Mouse (Mus musculus) forebrain, embryonic 13.5 days (tissue): ENCODE data around the gene Nav2. TPM values are rescaled to one million over a fixed set of nuclear protein-coding genes. Genes with fewer than 3 reads are reported as not detected.

Source experiments
- ATAC-seq: fragments of 200-750 bp; cut with Nextera tagmentation; 2 replicates; pipeline ENCODE4 v1.8.0; 2017
- H3K27ac ChIP-seq: fragments of 300-500 bp; sonication (generic); 2 replicates; pipeline ENCODE4 v1.5.1; 2015; ENCODE audit warnings: inconsistent platforms, mild to moderate bottlenecking, moderate library complexity
- H3K27me3 ChIP-seq: fragments of 300-500 bp; sonication (generic); 2 replicates; pipeline ENCODE4 v1.6.1; 2015; ENCODE audit warnings: mild to moderate bottlenecking, inconsistent platforms
- H3K36me3 ChIP-seq: fragments of 300-500 bp; sonication (generic); 2 replicates; pipeline ENCODE4 v1.6.1; 2015; ENCODE audit warnings: mild to moderate bottlenecking, inconsistent platforms; ENCODE audit not compliant: poor library complexity, severe bottlenecking
- H3K4me1 ChIP-seq: fragments of 300-500 bp; sonication (generic); 2 replicates; pipeline ENCODE4 v1.6.1; 2015; ENCODE audit warnings: inconsistent platforms
- H3K4me2 ChIP-seq: fragments of 300-500 bp; sonication (generic); 2 replicates; pipeline ENCODE4 v1.6.1; 2015; ENCODE audit warnings: inconsistent platforms, mild to moderate bottlenecking, moderate library complexity
- H3K4me3 ChIP-seq: fragments of 300-500 bp; sonication (generic); 2 replicates; pipeline ENCODE4 v1.5.1; 2015; ENCODE audit warnings: mild to moderate bottlenecking, inconsistent platforms
- H3K9ac ChIP-seq: fragments of 300-500 bp; sonication (generic); 2 replicates; pipeline ENCODE4 v1.6.1; 2015; ENCODE audit warnings: mild to moderate bottlenecking, inconsistent platforms
- H3K9me3 ChIP-seq: fragments of 300-500 bp; sonication (generic); replicated peaks from 2 replicates; pipeline ENCODE4 v1.6.1; 2016; ENCODE audit warnings: inconsistent platforms
- WGBS: fragments of 180-500 bp; shearing (Covaris S2); methylation state at CpG from one replicate; pipeline ENCODE4 v1.1.7; 2015; 5-methylcytosine and 5-hydroxymethylcytosine counted together
- polyA plus RNA-seq: library from polyadenylated mRNA; unstranded; fragments of >200 nt; fragmentation: Nextera tagmentation; extraction: Ambion mirVana; gene quantifications from 2 replicates; pipeline ENCODE4 v1.2.1, GENCODE M21; 2015

Gene Nav2
- polyA plus RNA-seq, 1 experiment from 2014 or later = 11.2 TPM

DNA sequence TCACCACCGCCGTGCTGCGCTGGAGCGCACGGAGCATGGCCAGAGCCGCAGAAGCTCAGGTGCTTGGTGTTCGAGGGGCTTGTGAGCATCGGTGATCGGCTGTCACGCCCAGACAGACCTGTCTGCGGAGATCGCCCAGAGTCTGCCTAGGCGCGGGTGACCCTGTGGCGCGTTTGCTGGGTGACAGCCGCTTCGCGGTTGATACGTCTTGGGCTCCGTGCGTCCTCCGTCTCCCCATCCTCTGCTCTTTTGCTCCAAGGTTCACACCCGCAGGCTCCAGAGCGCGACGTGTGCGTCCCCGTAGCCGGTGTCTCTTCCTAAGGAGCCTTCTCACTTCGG lies 337.7 kb downstream of the Nav2 start:
- peaks cover 36% of the 10 kb centered on the region for H3K27me3 ChIP-seq
- peak overlapping the region; percentile 67 for H3K9ac ChIP-seq
- no peaks in the 10 kb centered on the region for H3K36me3 ChIP-seq
- no peak for ATAC-seq
- peak overlapping the region; percentile 54 for H3K4me3 ChIP-seq
- under 1% methylated on average over 31 of the region's 31 CpGs for WGBS
- peak overlapping the region; percentile 38; the same call in 1 of the 2 replicates for H3K27ac ChIP-seq
- H3K9me3 ChIP-seq = no peaks in the 10 kb centered on the region
- H3K4me2 ChIP-seq = peak overlapping the region; percentile 97
- peaks cover 46% of the 10 kb centered on the region for H3K4me1 ChIP-seq

DNA sequence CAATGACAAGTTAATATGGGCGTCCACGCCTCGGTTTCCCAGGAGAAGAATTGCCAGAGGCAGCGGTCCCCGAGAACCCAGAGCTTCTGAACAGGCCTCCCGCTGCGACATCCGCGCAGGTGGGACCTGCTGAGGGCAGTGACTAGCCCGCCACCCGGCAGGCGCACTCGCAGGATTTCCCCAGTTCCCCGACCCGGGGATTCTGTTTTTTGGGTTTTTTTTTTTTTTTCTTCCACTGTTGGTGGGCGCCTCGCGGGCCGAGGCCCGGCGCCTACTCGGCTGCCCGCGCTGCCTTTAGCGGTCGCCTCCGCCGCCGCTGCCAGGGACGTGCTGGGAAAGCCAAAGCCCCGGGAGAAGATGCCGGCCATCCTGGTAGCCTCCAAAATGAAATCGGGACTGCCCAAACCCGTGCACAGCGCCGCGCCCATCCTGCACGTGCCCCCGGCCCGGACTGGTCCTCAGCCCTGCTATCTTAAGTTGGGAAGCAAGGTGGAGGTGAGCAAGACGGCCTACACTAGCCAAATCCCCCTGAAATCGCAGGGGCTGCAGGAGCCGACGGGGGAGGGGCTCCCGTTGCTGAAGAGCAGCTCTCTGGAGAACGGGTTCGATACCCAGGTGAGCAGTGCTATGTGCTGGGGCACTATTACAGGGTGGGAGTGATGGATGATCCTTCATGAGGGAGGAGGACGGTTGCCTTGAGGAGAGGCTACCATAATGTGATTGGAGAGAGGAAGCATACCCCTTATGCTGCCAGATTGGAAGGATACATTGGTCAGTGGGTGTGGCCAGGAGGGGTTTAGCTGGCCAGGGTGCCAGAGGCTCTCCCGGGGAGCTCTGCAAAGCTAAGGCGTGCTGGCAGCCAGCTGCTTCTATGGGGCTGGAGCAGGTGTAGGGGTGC lies 338.3 kb downstream of the Nav2 start:
- Histone ChIP-seq H3K9ac (peak overlapping the region; percentile 67), H3K27me3 (peaks cover 36% of the 10 kb centered on the region), H3K4me3 (peak overlapping the region; percentile 54), H3K27ac (no peak overlapping the region), H3K4me2 (peak overlapping the region; percentile 97), H3K9me3 (no peaks in the 10 kb centered on the region), H3K4me1 (peaks cover 46% of the 10 kb centered on the region), H3K36me3 (no peaks in the 10 kb centered on the region)
- no peak for ATAC-seq
- WGBS = 2% methylated on average over 50 of the region's 50 CpGs

DNA sequence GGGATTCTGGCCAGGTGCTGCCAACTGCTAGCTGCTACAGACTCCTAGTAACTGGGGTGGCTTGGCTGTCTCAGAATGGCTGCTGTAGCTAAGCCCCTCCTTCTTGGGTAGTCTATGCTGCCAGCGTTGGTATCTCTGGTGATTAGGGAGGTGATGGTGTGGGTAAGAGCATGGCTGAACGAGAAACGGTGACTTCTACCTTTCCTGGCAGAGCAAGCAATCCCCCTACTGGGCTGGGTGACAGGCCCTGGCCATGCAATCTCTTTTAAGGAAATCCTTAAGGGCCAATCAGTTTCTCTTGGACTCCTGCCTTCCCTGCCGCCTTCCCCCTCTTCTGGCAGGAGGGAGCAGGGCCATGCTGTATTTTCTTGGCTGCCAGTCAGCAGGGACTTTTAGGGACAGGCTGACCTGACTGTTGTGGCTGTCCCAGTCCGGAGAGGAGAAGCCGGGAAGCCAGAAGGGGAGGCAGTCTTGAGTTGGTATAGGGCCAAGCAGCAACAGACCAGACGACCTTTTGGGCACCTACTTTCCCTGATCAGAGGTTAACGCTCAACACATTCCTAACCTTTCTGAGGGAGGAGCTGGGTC lies 339.3 kb downstream of the Nav2 start:
- Histone ChIP-seq H3K27ac (no peak overlapping the region), H3K36me3 (no peaks in the 10 kb centered on the region), H3K9ac (no peak overlapping the region), H3K4me2 (peak overlapping the region; percentile 97), H3K4me1 (peaks cover 46% of the 10 kb centered on the region), H3K4me3 (peak overlapping the region; percentile 54), H3K9me3 (no peaks in the 10 kb centered on the region), H3K27me3 (peaks cover 36% of the 10 kb centered on the region)
- ATAC-seq = no peak; the same call in 1 of the 2 replicates
- 43% methylated on average over 8 of the region's 8 CpGs for WGBS

DNA sequence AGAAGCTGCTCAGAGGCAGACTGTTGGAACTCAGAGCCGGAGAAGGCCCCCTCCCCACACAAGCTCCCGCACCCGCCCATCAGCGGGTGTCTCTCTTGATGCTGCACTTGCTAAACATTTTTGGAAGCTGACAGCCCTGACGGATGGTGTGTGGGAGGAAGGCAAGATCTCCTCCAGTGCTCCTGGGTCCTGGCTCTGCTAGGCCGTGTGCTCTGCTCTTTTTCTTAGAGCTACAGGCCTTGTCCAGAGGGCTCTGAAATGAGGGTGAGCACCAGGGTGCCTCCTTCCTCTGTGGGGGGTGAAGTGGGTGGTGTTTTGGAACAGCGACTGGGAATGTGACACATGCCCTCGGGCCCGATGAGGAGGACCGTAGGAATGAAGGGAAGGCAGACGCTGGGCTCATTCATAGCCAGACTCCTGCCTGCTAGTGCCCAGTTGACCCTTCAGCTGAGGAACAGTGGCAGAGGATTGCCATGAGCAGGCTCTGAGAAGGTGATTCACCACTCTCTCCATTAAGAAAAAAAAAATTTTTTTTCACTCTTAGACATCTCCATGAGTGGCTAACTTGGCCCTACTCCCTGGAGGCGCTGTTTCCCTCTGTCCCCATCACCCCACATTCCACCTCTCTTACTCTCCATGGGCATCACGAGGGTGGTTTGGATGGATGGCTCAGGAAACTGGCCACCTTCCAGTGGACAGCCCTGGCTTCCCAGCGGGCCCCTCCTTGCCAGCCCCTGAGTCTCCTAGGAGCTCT lies 340.0 kb downstream of the Nav2 start:
- WGBS = 57% methylated on average over 14 of the region's 14 CpGs
- Histone ChIP-seq H3K4me1 (peaks cover 46% of the 10 kb centered on the region), H3K27me3 (peaks cover 36% of the 10 kb centered on the region), H3K9ac (no peak overlapping the region), H3K4me3 (peak overlapping the region; percentile 54), H3K27ac (no peak overlapping the region), H3K36me3 (no peaks in the 10 kb centered on the region), H3K4me2 (peak overlapping the region; percentile 97), H3K9me3 (no peaks in the 10 kb centered on the region)
- no peak for ATAC-seq

DNA sequence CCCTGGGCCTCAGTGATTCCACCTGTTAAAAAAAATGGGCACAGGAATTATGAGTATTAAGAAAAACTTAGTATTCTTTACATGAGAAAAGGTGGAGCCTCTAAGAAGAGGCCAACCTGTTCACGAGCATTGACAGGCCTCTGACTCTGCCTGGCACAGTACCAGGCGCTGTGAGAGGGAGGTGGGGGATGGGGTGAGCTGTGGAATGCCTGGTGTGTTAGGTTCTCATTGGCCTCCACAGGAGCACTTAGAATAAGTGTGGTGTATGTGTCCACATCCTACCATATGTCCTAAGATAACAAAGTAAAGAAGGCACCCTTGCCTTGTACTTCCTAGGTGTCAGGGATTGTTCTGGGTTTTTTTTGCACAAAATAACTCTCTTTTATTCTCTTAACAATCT lies 340.9 kb downstream of the Nav2 start:
- H3K27me3 ChIP-seq = peaks cover 32% of the 10 kb centered on the region
- H3K4me3 ChIP-seq = no peak overlapping the region
- H3K4me2 ChIP-seq = peak overlapping the region; percentile 97
- no peak overlapping the region for H3K9ac ChIP-seq
- H3K27ac ChIP-seq = no peak overlapping the region
- ATAC-seq = no peak
- no peaks in the 10 kb centered on the region for H3K36me3 ChIP-seq
- H3K9me3 ChIP-seq = no peaks in the 10 kb centered on the region
- 76% methylated on average over 2 of the region's 2 CpGs for WGBS
- H3K4me1 ChIP-seq = peaks cover 46% of the 10 kb centered on the region

DNA sequence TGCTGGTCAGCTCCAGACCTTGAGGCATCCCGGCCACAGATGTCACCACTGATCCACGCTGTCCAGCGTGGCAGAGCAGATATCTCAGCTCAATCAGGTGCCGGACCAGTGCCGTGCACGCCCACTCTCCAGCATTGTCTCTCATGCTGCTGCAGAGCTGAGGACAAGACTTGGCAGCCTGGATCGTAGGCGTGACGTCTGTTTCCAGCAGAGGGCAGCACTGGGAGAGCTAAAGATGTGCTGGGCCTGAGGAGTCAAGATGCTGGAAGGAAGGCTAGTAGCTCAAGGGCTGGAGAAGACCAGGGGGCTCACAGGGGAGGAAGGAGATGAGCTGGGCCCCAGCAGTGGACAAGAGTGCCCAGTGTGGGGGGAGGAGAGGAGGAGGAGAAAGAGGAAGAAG lies 341.5 kb downstream of the Nav2 start:
- Histone ChIP-seq H3K27me3 (peaks cover 28% of the 10 kb centered on the region), H3K27ac (no peak overlapping the region), H3K4me3 (no peak overlapping the region), H3K9ac (no peak overlapping the region; the same call in 1 of the 2 replicates), H3K36me3 (no peaks in the 10 kb centered on the region), H3K4me1 (peaks cover 46% of the 10 kb centered on the region), H3K4me2 (peak overlapping the region; percentile 39), H3K9me3 (no peaks in the 10 kb centered on the region)
- 10% methylated on average over 9 of the region's 9 CpGs for WGBS
- peak; percentile 9; the same call in 1 of the 2 replicates for ATAC-seq

DNA sequence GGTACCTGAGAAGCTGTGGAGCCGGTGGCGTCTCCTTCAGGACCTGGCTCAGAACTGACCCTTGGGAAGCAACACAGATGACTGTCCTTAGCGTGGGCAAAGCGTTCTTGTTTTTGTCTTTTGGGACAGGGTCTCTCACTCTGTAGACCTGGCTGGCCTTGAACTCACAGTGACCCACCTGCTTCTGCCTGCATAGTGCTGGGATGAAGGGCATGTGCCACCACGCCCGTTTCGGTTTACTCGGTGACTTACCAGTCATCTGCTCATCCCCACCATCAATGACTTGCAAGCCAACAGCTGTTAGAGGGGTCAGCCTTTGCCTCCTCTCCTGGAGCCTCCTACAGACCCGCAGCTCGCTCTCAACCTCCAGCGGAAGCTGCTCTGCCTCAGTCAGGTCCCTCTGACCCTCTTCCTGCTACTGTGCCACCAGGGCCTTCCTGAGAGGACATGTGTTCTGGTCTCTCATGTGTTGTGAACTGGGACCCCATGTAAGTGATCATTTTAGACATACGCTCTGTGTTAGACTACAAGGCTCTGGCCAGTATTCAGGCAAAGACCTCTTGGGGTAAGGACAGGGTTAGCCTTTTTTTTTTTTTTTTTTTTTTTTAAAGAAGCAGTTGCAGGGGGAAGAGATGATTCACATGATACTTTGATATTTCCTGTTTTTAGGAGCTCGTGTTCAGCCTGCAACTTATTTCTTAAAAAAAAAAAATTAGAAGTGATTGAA lies 342.2 kb downstream of the Nav2 start:
- 91% methylated on average over 13 of the region's 13 CpGs for WGBS
- ATAC-seq = no peak
- no peaks in the 10 kb centered on the region for H3K9me3 ChIP-seq
- H3K9ac ChIP-seq = no peak overlapping the region
- peaks cover 43% of the 10 kb centered on the region for H3K4me1 ChIP-seq
- H3K4me2 ChIP-seq = no peak overlapping the region
- H3K27me3 ChIP-seq = peaks cover 28% of the 10 kb centered on the region
- no peak overlapping the region for H3K27ac ChIP-seq
- H3K4me3 ChIP-seq = no peak overlapping the region
- H3K36me3 ChIP-seq = no peaks in the 10 kb centered on the region

DNA sequence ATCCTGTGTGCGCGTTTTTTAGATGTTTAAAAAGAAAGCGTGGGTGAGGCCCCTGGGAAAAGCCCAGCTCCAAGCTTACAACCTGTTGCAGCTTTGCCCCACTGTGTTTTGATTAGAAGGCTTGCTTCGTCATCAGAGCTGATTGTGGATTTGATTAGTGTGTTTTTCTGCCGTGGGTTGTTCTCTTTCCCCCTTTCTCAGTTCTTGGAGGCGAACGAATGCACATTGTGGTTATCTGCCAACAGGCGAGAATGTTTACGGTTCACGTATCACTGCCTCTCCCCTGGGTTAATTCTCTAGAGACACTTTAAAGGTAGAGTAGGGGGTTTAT lies 342.8 kb downstream of the Nav2 start:
- H3K27ac ChIP-seq = no peak overlapping the region
- 69% methylated on average over 10 of the region's 10 CpGs for WGBS
- no peak overlapping the region for H3K4me2 ChIP-seq
- no peak overlapping the region for H3K9ac ChIP-seq
- H3K9me3 ChIP-seq = no peaks in the 10 kb centered on the region
- no peaks in the 10 kb centered on the region for H3K36me3 ChIP-seq
- peaks cover 40% of the 10 kb centered on the region for H3K4me1 ChIP-seq
- H3K27me3 ChIP-seq = peaks cover 28% of the 10 kb centered on the region
- ATAC-seq = no peak
- no peak overlapping the region for H3K4me3 ChIP-seq

DNA sequence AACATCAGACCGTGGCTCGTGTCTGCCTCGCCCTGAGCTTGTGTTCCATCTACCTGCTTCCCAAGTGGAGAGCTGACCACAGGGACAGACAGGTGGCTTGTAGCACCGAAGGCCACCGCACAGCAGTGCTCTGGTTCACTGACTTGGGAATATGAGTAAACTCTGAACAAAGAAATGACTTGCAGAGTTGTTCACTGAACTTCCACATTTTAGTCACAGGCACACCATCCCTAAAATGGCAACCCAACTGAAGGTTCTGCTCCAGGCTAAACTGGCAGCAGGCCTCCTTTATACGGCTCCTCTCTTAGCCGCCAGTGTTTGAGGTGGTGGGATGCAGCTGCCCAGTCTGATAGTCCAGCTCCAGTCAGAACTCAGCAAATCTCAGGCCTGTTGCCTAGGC lies 343.9 kb downstream of the Nav2 start:
- Histone ChIP-seq H3K4me2 (no peak overlapping the region), H3K4me3 (no peak overlapping the region), H3K36me3 (no peaks in the 10 kb centered on the region), H3K4me1 (peaks cover 32% of the 10 kb centered on the region), H3K9me3 (no peaks in the 10 kb centered on the region), H3K9ac (no peak overlapping the region), H3K27ac (no peak overlapping the region), H3K27me3 (peaks cover 21% of the 10 kb centered on the region)
- no peak for ATAC-seq
- 92% methylated on average over 7 of the region's 7 CpGs for WGBS

DNA sequence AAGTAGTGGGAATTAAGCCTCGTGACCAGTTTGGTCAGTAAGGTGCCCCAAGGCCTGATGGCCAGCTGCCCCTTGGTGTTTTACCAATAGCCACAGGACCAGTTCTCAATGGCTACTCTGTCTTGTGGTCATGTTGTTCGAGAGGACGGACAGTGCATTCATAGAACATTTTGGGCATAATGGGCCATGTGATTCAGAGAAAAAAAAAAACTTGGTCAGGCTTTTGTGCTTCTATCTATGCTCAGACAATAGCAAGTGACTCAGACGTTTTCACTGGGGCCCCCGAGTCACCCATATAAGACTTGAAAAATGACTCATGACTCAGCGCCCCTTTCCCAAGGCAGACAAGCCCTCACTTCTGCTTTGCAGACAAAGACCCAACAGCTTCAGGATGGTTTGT lies 344.4 kb downstream of the Nav2 start:
- H3K4me2 ChIP-seq = no peak overlapping the region
- H3K4me1 ChIP-seq = peaks cover 27% of the 10 kb centered on the region
- 64% methylated on average over 6 of the region's 6 CpGs for WGBS
- H3K36me3 ChIP-seq = no peaks in the 10 kb centered on the region
- no peaks in the 10 kb centered on the region for H3K9me3 ChIP-seq
- no peak for ATAC-seq
- peaks cover 16% of the 10 kb centered on the region for H3K27me3 ChIP-seq
- H3K9ac ChIP-seq = no peak overlapping the region
- H3K27ac ChIP-seq = no peak overlapping the region
- no peak overlapping the region for H3K4me3 ChIP-seq

DNA sequence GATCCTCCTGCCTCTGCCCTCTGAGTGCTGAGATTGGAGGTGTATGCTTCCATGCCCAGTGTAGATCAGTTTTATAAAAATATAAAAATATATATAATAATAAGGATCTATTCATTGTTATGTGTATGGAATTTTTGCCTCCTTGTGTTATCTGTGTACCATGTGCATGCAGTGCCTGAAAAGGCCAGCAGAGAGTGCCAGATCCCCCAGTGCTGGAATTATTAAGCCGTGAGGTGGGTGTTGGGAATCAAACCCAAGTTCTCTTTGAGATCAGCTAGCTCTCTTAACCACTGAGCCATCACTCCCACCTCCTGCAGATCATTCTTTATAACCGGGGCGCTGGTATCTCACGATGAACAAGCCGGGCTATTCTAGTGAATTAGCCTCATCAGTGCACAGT lies 346.5 kb downstream of the Nav2 start:
- Histone ChIP-seq H3K36me3 (no peaks in the 10 kb centered on the region), H3K27ac (no peak overlapping the region), H3K4me3 (no peak overlapping the region), H3K27me3 (no peaks in the 10 kb centered on the region), H3K9ac (no peak overlapping the region), H3K4me1 (peaks cover 10% of the 10 kb centered on the region), H3K9me3 (no peaks in the 10 kb centered on the region), H3K4me2 (no peak overlapping the region)
- ATAC-seq = no peak
- WGBS = 92% methylated on average over 5 of the region's 5 CpGs
